Mouse (Mus musculus): ENCODE results near the gene Mkln1.
"Not testable (repeated sequence)": the region's sequence is repeated elsewhere in the genome, so short reads cannot be mapped to it uniquely, and the experiment has no call there.

Gene Mkln1

DNA sequence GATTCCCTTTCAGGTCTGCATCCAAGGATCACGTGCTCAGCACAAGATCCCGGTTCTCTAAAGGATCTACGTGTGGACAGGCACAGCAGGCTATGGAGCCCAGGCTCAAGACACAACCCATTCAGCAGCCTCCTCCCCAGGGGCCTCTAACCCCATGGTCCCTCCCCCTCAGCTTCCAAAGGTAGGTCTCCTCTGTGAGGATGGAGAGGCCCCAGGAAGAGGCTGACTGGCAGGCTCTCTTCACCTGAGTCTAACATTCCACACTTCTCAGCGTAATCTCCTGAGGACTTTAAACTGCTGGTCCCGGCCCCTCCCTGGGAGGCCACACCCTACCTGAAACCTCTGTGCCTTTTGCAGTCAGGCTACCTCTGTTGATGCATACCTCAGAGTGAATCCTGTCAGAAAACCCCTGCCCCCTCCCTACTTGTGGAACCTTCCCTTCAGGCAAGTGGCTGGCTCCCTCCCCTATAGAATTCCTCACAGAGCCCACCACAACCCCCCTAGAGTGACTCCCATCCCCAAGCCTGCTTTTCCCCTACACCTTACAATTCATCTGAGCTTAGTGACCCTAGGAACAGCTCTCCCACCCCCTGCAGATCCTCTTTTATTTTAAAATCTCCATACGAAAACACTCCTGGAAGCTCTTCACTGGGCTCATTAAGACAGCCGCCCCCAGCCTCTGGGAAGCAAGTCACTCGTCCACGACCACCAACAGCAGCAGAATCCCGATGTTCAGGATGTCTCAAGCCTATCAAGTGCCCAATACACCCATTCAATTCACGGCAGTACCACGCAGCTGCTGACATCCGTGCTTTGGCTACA lies 161.8 kb downstream of the Mkln1 start:
- DNase-seq = no peak

DNA sequence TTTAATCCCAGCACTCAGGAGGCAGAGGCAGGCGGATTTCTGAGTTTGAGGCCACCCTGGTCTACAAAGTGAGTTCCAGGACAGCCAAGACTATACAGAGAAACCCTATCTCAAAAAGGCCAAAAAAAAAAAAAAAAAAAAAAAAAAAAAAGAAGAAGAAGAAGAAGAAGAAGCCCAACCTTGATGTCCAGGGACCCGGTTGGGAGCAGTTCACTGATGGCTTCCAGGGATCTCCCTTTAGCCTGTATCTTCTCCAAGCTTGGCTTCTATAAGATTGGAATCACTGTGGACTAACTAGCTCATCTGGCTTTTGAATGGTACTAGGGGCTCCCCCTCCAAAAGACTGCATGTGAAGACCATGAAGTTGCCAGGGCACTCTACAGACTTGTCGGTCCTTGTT lies 163.4 kb downstream of the Mkln1 start:
- DNase-seq = not testable (repeated sequence)

DNA sequence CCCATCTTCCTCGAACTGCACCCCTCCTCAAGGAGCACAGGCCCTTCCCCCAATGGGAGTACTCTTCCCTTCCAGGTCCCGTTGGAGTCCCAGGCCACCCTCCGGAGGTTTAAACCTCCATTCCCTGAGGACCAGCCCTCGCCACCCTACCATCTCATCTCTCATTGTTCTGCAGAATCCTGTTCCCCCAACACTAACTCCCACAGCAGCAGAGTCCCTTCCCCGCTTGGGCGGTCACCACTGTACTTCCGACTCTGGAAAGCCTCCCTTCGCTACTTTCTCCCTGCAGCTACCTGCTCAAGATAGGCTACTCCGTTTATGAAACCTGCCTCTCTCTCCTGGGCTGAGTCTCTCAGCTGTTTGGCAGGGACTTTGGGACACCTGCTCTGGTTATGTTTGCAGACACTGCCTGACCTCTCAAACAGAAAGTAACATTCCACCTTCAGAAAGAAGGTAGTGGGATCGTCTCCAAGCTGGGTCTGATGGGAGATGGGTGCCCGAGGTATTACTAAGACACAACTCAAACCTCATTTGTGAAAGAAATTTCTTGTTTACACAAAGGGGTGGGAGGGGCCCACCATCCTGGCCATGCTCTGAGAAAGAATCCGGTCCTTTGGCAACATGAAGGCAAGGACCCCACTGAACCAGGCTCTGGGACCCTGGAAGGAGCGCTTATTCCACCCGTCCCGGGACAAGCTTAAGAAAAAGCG lies 164.0 kb downstream of the Mkln1 start:
- DNase-seq = peak in 1 of 2 experiments; percentile 34

DNA sequence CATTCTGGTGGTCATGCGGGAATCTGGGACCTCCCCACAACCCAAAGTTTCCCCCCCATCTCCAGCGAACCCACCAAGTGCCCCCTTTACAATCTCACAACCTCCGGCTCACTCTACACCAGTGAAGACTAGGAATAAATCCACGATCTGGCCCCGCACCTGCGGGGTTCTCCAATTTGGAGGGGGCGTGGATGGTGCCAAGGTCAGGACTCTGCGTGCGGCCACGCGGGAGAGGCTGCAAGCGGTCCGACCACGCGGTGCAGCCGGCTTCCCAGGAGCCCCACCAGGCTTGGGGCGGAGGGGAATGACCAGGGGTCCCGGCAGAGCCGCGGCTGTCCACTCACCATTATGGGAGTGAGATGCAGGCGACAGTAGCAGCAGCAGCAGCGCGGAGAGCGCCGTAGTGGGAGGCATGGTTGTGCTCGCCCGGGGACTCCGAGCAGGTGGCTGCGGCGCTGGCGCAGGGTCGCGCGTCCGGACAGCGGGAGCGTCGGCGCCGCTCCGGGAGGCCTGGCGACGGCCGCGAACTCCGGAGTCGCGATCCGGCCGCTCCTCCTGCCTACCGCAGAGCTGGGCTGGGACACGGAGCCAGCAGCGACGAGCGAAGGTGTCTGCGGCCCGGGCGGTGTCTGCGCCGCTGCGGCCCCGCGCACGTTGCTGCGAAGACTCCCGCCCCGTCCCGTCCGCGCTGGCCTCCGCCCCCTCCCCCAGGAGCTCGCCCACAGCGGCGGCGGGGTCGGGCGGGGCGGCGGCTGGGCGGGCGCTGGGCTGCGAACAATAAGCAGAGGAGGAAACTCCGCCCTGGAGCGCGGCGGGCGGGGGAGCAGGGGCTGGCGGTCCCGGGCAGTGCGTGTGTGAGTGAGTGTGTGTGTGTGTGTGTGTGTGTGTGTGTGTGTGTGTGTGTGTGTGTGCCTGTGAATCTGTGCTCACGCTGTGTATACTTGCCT lies 165.0 kb downstream of the Mkln1 start, which contains the start of gene Podxl:
Gene Podxl, minus strand, starts transcription at position 747 of the 947 bp plus-strand sequence.
- peak; percentile 86 to 89 for DNase-seq

DNA sequence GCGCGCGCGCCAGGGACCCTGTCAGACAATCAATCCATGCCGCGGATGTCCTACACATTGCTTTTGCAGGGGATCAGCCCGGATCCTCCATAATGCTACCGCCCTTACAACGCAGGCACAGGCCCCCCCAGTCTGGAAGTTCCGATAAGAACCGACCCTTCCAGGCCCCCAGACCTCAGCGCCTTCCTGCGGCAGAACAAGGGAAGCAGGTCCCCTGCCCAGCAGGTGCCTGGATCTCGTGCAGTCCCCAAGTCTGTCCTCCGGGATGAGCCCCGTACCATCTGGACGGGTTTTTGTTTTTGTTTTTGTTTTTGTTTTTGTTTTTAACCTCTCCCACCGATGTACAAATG lies 165.6 kb downstream of the Mkln1 start:
- no peak for DNase-seq

DNA sequence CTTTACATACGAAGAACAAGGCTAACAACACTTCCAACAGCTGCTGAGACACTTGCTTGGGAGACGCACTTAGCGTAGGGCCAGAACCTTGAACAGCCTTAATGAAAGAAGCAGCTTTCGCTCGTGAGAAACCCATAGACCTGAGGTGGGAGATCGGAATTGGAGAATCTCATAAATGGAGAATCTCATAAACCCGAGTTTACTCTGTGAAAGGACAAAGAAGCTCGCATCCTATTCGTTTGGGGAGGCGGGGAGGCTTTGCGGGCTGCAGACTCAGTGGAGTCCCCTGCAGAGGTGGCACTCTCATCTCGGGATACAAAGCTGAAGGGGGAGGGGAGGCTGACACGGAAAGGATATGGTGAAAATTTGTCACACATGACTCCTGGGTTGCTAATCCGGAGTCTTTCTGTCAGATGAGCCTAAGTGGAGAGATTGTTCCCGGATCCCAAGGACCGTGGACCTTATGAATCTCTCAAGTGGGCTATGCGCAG lies 166.4 kb downstream of the Mkln1 start:
- DNase-seq = peak in 1 of 2 experiments; percentile 14
